Mouse (Mus musculus): ENCODE data around the gene Defb25.

- TF ChIP-seq CTCF (IDR thresholded peaks at IDR 0.05; ENCODE audit: borderline replicate concordance, extremely low read depth, insufficient read depth, insufficient read length) (no peak), POLR2A (IDR thresholded peaks at IDR 0.05; ENCODE audit: borderline replicate concordance, extremely low read depth, insufficient read depth, insufficient read length, poor library complexity, severe bottlenecking) (no peak)
Measured at GRCm38 (mm10) chr2:152628066-152628465, 5.2 kb upstream of the Defb25 start.

All from brain, embryonic 14.5 days (tissue).